Mouse (Mus musculus): ENCODE results near the gene Tpm3. TPM values are rescaled to one million over a fixed set of nuclear protein-coding genes. Genes with fewer than 3 reads are reported as not detected.

Gene Tpm3
- polyA plus RNA-seq, 1 experiment from 2014 or later = 242 TPM

DNA sequence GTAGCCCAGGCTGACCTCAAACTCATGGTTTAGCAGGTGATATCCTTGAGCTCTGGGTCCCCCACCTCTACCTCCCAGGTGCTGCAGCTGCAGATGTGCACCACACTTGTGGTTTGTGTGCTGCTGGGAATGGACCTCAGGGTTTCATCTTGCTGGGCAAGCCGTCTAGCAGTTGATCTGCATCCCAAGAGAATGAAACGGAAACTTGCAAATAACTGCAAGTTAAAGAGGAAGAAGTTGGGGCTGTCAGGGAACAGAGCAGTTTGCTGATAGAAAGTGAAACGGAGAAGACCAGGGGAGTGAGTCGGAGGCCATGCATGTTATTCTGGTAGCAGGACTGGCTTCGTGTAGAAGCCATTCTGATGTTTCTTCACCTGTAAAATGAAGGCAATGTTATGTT, 53.3 kb downstream of the Tpm3 start:
- no peak overlapping the region for H3K4me3 ChIP-seq (ENCODE audit: control insufficient read depth in 1 of 2, insufficient read depth in 1 of 2, low read depth in 1 of 2, low read length in 2 of 2)
- ATAC-seq (ENCODE audit: insufficient number of reproducible peaks, insufficient read depth, low FRiP score, low read depth) = no peak
- no peaks in the 10 kb centered on the region for H3K27me3 ChIP-seq (ENCODE audit: control insufficient read depth, insufficient read depth, low read length)
- 66% methylated on average over 5 of the region's 5 CpGs for WGBS
- no peak overlapping the region for H3K4me2 ChIP-seq (ENCODE audit: low read length)
- no peaks in the 10 kb centered on the region for H3K9me3 ChIP-seq (ENCODE audit: control insufficient read depth, low read length)
- no peak overlapping the region for H3K9ac ChIP-seq (ENCODE audit: low read length)
- no peaks in the 10 kb centered on the region for H3K36me3 ChIP-seq (ENCODE audit: control insufficient read depth, insufficient read depth, low read length)
- H3K27ac ChIP-seq (replicated peaks in 1 of 2; ENCODE audit: control insufficient read depth in 1 of 2, insufficient read depth in 1 of 2, low read depth in 2 of 2, low read length in 2 of 2) = no peak overlapping the region
- no peaks in the 10 kb centered on the region for H3K4me1 ChIP-seq (ENCODE audit: control insufficient read depth in 2 of 2, insufficient read depth in 2 of 2, low read length in 2 of 2)

DNA sequence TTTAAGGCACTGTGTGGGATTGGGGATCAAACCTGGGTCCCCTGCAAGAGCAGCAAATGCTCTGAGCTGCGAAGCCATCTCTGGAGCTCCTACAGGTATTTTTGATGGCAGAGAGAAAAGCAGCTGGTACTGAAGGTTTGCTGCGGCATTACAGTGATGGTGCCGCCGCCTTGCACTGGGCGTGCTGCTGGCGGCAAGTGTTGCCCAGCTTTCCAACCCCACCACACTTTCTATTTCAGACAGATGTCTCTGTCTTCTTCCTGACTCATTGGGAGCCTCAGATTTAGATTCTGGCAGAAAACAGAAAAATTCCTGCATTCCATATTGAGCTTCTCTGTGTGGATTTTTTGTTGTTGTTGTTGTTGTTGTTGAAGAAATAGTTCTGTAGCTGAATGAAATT, 55.4 kb downstream of the Tpm3 start:
- Histone ChIP-seq H3K36me3 (ENCODE audit: control insufficient read depth, insufficient read depth, low read length) (no peaks in the 10 kb centered on the region), H3K4me1 (ENCODE audit: control insufficient read depth in 2 of 2, insufficient read depth in 2 of 2, low read length in 2 of 2) (no peaks in the 10 kb centered on the region), H3K9ac (ENCODE audit: low read length) (no peak overlapping the region), H3K4me2 (ENCODE audit: low read length) (no peak overlapping the region), H3K4me3 (ENCODE audit: control insufficient read depth in 1 of 2, insufficient read depth in 1 of 2, low read depth in 1 of 2, low read length in 2 of 2) (no peak overlapping the region), H3K9me3 (ENCODE audit: control insufficient read depth, low read length) (no peaks in the 10 kb centered on the region), H3K27me3 (ENCODE audit: control insufficient read depth, insufficient read depth, low read length) (no peaks in the 10 kb centered on the region), H3K27ac (replicated peaks in 1 of 2; ENCODE audit: control insufficient read depth in 1 of 2, insufficient read depth in 1 of 2, low read depth in 2 of 2, low read length in 2 of 2) (no peak overlapping the region)
- no peak for ATAC-seq (ENCODE audit: insufficient number of reproducible peaks, insufficient read depth, low FRiP score, low read depth)
- 93% methylated on average over 6 of the region's 6 CpGs for WGBS

DNA sequence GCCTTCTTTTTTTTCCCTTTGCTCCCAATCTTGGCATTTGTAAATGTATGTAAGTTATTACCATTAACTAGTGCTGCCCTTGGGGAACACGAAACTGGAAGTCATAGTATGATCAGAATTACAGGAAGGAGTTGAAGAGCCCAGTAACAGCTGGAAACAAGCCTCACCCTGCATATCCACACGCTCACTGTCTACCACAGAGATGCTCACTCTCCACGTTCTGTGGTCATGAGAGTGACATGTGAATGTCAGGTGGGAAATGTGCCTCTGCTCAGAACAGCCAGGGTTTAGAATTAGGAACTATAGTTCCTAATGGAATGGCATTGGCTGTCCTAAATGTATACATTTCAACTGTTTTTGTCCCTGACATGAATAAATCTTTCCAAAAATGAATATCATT, 60.3 kb downstream of the Tpm3 start:
- Histone ChIP-seq H3K27me3 (ENCODE audit: control insufficient read depth, insufficient read depth, low read length) (no peaks in the 10 kb centered on the region), H3K4me1 (ENCODE audit: control insufficient read depth in 2 of 2, insufficient read depth in 2 of 2, low read length in 2 of 2) (no peaks in the 10 kb centered on the region), H3K36me3 (ENCODE audit: control insufficient read depth, insufficient read depth, low read length) (no peaks in the 10 kb centered on the region), H3K27ac (replicated peaks in 1 of 2; ENCODE audit: control insufficient read depth in 1 of 2, insufficient read depth in 1 of 2, low read depth in 2 of 2, low read length in 2 of 2) (no peak overlapping the region), H3K9ac (ENCODE audit: low read length) (no peak overlapping the region), H3K9me3 (ENCODE audit: control insufficient read depth, low read length) (0 out of 2 replicates have a peak, but pooled peaks cover 3% of the 10 kb centered on the region), H3K4me3 (ENCODE audit: control insufficient read depth in 1 of 2, insufficient read depth in 1 of 2, low read depth in 1 of 2, low read length in 2 of 2) (no peak overlapping the region), H3K4me2 (ENCODE audit: low read length) (no peak overlapping the region)
- WGBS = 73% methylated on average over 3 of the region's 3 CpGs
- no peak for ATAC-seq (ENCODE audit: insufficient number of reproducible peaks, insufficient read depth, low FRiP score, low read depth)

DNA sequence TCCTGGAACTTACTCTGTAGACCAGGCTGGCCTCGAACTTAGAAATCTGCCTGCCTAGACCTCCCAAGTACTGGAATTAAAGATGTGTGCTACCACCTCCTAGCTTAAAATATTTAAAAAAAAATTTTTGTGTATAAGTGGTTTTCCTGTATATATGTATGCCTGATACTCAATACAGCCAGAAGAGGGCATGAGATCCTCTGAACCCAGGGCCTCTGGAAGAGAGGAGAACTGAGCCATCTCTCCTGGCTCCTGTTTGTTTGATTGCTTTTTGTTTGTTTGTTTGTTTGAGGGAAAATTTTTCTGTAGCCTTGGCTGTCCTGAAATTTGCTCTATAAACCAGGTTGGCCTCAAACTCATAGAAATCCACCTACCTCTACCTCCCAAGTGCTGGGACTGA, 60.9 kb downstream of the Tpm3 start:
- WGBS = 84% methylated on average over 1 of the region's 1 CpGs
- Histone ChIP-seq H3K27me3 (ENCODE audit: control insufficient read depth, insufficient read depth, low read length) (no peaks in the 10 kb centered on the region), H3K4me3 (ENCODE audit: control insufficient read depth in 1 of 2, insufficient read depth in 1 of 2, low read depth in 1 of 2, low read length in 2 of 2) (no peak overlapping the region), H3K9ac (ENCODE audit: low read length) (no peak overlapping the region), H3K4me1 (ENCODE audit: control insufficient read depth in 2 of 2, insufficient read depth in 2 of 2, low read length in 2 of 2) (no peaks in the 10 kb centered on the region), H3K27ac (replicated peaks in 1 of 2; ENCODE audit: control insufficient read depth in 1 of 2, insufficient read depth in 1 of 2, low read depth in 2 of 2, low read length in 2 of 2) (no peak overlapping the region), H3K4me2 (ENCODE audit: low read length) (no peak overlapping the region), H3K36me3 (ENCODE audit: control insufficient read depth, insufficient read depth, low read length) (no peaks in the 10 kb centered on the region), H3K9me3 (ENCODE audit: control insufficient read depth, low read length) (0 out of 2 replicates have a peak, but pooled peaks cover 3% of the 10 kb centered on the region)
- ATAC-seq (ENCODE audit: insufficient number of reproducible peaks, insufficient read depth, low FRiP score, low read depth) = no peak

DNA sequence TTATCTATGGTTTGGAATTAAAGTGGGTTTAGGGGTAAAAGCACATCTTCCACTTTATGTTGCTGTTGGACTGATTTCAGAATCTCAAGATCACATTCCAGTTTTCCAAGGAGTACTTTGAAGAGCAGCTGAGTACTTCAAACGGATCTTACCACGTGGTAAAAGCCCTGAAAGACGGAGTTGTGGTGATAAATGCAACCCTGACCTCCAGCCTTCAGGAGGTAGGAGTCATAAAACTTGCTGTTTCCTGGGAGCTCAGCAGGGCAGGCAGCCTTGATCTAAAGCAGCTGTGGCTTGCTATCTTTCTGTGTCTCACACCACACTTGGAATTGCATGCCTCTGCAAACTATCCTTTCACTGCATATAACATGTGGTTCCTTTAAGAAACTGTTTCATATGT, 62.0 kb downstream of the Tpm3 start:
- Histone ChIP-seq H3K36me3 (ENCODE audit: control insufficient read depth, insufficient read depth, low read length) (no peaks in the 10 kb centered on the region), H3K4me1 (ENCODE audit: control insufficient read depth in 2 of 2, insufficient read depth in 2 of 2, low read length in 2 of 2) (no peaks in the 10 kb centered on the region), H3K4me3 (ENCODE audit: control insufficient read depth in 1 of 2, insufficient read depth in 1 of 2, low read depth in 1 of 2, low read length in 2 of 2) (no peak overlapping the region), H3K9ac (ENCODE audit: low read length) (no peak overlapping the region), H3K27me3 (ENCODE audit: control insufficient read depth, insufficient read depth, low read length) (no peaks in the 10 kb centered on the region), H3K27ac (replicated peaks in 1 of 2; ENCODE audit: control insufficient read depth in 1 of 2, insufficient read depth in 1 of 2, low read depth in 2 of 2, low read length in 2 of 2) (no peak overlapping the region), H3K9me3 (ENCODE audit: control insufficient read depth, low read length) (0 out of 2 replicates have a peak, but pooled peaks cover 3% of the 10 kb centered on the region), H3K4me2 (ENCODE audit: low read length) (no peak overlapping the region)
- 33% methylated on average over 3 of the region's 3 CpGs for WGBS
- no peak for ATAC-seq (ENCODE audit: insufficient number of reproducible peaks, insufficient read depth, low FRiP score, low read depth)

DNA sequence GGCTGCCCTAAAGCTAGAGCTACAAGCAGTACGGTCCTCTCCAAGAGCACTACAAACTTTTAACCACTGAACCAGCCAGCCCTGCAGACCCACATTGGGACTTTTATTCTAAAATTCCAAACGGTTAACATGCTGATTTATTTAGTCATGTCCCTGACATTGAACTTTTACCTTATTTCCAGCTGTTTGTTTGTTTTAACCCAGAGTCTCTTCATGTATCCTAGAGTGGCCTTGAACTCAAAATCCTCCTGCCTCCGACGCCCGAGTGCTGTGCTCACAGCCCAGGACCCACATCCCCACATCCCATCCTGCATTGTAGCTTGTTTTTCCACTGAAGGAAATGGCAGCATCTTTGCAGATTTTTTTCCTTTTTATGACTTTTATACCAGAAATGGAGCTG, 62.5 kb downstream of the Tpm3 start:
- Histone ChIP-seq H3K4me1 (ENCODE audit: control insufficient read depth in 2 of 2, insufficient read depth in 2 of 2, low read length in 2 of 2) (no peaks in the 10 kb centered on the region), H3K9ac (ENCODE audit: low read length) (no peak overlapping the region), H3K27me3 (ENCODE audit: control insufficient read depth, insufficient read depth, low read length) (no peaks in the 10 kb centered on the region), H3K27ac (replicated peaks in 1 of 2; ENCODE audit: control insufficient read depth in 1 of 2, insufficient read depth in 1 of 2, low read depth in 2 of 2, low read length in 2 of 2) (no peak overlapping the region), H3K4me3 (ENCODE audit: control insufficient read depth in 1 of 2, insufficient read depth in 1 of 2, low read depth in 1 of 2, low read length in 2 of 2) (no peak overlapping the region), H3K9me3 (ENCODE audit: control insufficient read depth, low read length) (0 out of 2 replicates have a peak, but pooled peaks cover 3% of the 10 kb centered on the region), H3K4me2 (ENCODE audit: low read length) (no peak overlapping the region), H3K36me3 (ENCODE audit: control insufficient read depth, insufficient read depth, low read length) (no peaks in the 10 kb centered on the region)
- no peak for ATAC-seq (ENCODE audit: insufficient number of reproducible peaks, insufficient read depth, low FRiP score, low read depth)
- 80% methylated on average over 5 of the region's 5 CpGs for WGBS

DNA sequence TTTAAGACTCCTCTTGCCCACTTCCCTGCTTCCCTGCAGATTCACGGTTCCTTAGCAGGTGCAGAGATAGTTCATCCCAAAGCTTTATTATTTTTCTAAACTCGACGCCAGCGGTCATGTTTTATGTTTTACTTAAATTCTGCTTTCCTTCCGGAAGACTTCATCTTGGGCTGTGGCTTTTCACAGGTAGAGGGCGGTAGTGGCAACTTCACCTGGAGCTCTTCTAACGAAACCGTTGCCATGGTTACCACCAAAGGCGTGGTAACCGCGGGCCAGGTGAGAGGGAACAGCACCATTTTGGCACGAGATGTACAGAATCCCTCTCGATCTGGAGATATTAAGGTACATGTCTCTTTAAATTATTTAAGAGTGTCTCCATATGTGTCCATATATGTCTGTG, 64.2 kb downstream of the Tpm3 start:
- Histone ChIP-seq H3K4me1 (ENCODE audit: control insufficient read depth in 2 of 2, insufficient read depth in 2 of 2, low read length in 2 of 2) (no peaks in the 10 kb centered on the region), H3K27me3 (ENCODE audit: control insufficient read depth, insufficient read depth, low read length) (no peaks in the 10 kb centered on the region), H3K36me3 (ENCODE audit: control insufficient read depth, insufficient read depth, low read length) (no peaks in the 10 kb centered on the region), H3K9me3 (ENCODE audit: control insufficient read depth, low read length) (0 out of 2 replicates have a peak, but pooled peaks cover 3% of the 10 kb centered on the region), H3K27ac (replicated peaks in 1 of 2; ENCODE audit: control insufficient read depth in 1 of 2, insufficient read depth in 1 of 2, low read depth in 2 of 2, low read length in 2 of 2) (no peak overlapping the region), H3K9ac (ENCODE audit: low read length) (no peak overlapping the region), H3K4me3 (ENCODE audit: control insufficient read depth in 1 of 2, insufficient read depth in 1 of 2, low read depth in 1 of 2, low read length in 2 of 2) (no peak overlapping the region), H3K4me2 (ENCODE audit: low read length) (no peak overlapping the region)
- WGBS = 39% methylated on average over 13 of the region's 13 CpGs
- ATAC-seq (ENCODE audit: insufficient number of reproducible peaks, insufficient read depth, low FRiP score, low read depth) = no peak

DNA sequence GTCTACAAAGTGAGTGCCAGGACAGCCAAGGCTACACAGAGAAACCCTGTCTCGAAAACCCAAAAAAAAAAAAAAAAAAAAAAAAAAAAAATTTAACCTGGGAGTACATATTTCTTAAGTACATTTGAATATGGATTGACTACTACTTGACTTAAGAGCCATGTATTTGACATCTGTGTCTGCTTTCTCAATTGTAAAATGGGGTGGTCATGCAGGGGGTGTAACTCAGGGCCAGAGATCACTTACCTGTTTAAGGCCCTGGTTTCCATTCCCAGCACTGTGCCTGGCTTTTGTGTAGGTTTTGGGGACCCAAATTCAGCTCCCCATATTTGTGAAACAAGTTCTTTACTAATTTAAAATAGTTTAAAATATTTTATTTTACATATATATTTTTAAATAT, 65.2 kb downstream of the Tpm3 start:
- H3K4me3 ChIP-seq (ENCODE audit: control insufficient read depth in 1 of 2, insufficient read depth in 1 of 2, low read depth in 1 of 2, low read length in 2 of 2) = no peak overlapping the region
- ATAC-seq (ENCODE audit: insufficient number of reproducible peaks, insufficient read depth, low FRiP score, low read depth) = no peak
- 0 out of 2 replicates have a peak, but pooled peaks cover 3% of the 10 kb centered on the region for H3K9me3 ChIP-seq (ENCODE audit: control insufficient read depth, low read length)
- no peaks in the 10 kb centered on the region for H3K36me3 ChIP-seq (ENCODE audit: control insufficient read depth, insufficient read depth, low read length)
- H3K27me3 ChIP-seq (ENCODE audit: control insufficient read depth, insufficient read depth, low read length) = no peaks in the 10 kb centered on the region
- H3K27ac ChIP-seq (replicated peaks in 1 of 2; ENCODE audit: control insufficient read depth in 1 of 2, insufficient read depth in 1 of 2, low read depth in 2 of 2, low read length in 2 of 2) = no peak overlapping the region
- H3K9ac ChIP-seq (ENCODE audit: low read length) = no peak overlapping the region
- no peak overlapping the region for H3K4me2 ChIP-seq (ENCODE audit: low read length)
- H3K4me1 ChIP-seq (ENCODE audit: control insufficient read depth in 2 of 2, insufficient read depth in 2 of 2, low read length in 2 of 2) = no peaks in the 10 kb centered on the region
- WGBS = 60% methylated on average over 1 of the region's 1 CpGs
